Mouse (Mus musculus) bone marrow, adult 2 months (tissue): Measurements from ENCODE around the gene Atp12a.

Experiments
- CTCF ChIP-seq: fragments of 200-500 bp; IDR thresholded peaks from 2 replicates; pipeline ENCODE4 v1.5.1; 2011; ENCODE audit warnings: low read length, control low read depth; ENCODE audit not compliant: control insufficient read depth, insufficient read depth
- POLR2A ChIP-seq: fragments of 200-500 bp; IDR thresholded peaks from 2 replicates; pipeline ENCODE4 v1.6.1; 2011; ENCODE audit warnings: low read depth, mild to moderate bottlenecking, control low read depth, low read length, borderline replicate concordance; ENCODE audit not compliant: control insufficient read depth

- TF ChIP-seq CTCF (no peak), POLR2A (no peak)
These were observed 48.5 kb upstream of the Atp12a start for GRCm38 (mm10) chr14:56316333-56316732.
